Mouse (Mus musculus): ENCODE results near the gene Runx1.

Runx1 gene

GRCm38 (mm10) chr16:92697737-92698611 lies 128.0 kb downstream of the Runx1 start:
- no peak for DNase-seq

- DNase-seq, result peak; percentile 6
These were observed 128.7 kb downstream of the Runx1 start for GRCm38 (mm10) chr16:92697227-92697736.

- DNase-seq, result no peak
These were observed 129.4 kb downstream of the Runx1 start for GRCm38 (mm10) chr16:92696411-92697015.

- DNase-seq, result no peak
These were observed 130.0 kb downstream of the Runx1 start for GRCm38 (mm10) chr16:92695981-92696380.

GRCm38 (mm10) chr16:92695200-92695921 lies 130.6 kb downstream of the Runx1 start:
- DNase-seq, result peak; percentile 2

- no peak for DNase-seq
These were observed 131.3 kb downstream of the Runx1 start for GRCm38 (mm10) chr16:92694496-92695106.

- DNase-seq, result no peak
These were observed 135.2 kb downstream of the Runx1 start for GRCm38 (mm10) chr16:92690759-92691158.

GRCm38 (mm10) chr16:92688941-92689340 lies 137.0 kb downstream of the Runx1 start:
- no peak for DNase-seq

- DNase-seq, result no peak
These were observed 139.0 kb downstream of the Runx1 start for GRCm38 (mm10) chr16:92686978-92687377.

GRCm38 (mm10) chr16:92685766-92686315 lies 140.1 kb downstream of the Runx1 start:
- no peak for DNase-seq

- no peak for DNase-seq
These were observed 141.3 kb downstream of the Runx1 start for GRCm38 (mm10) chr16:92684423-92685211.

GRCm38 (mm10) chr16:92676630-92677029 lies 149.3 kb downstream of the Runx1 start:
- DNase-seq, result no peak

- no peak for DNase-seq
These were observed 150.3 kb downstream of the Runx1 start for GRCm38 (mm10) chr16:92675677-92676076.

GRCm38 (mm10) chr16:92674916-92675450 lies 151.0 kb downstream of the Runx1 start:
- no peak for DNase-seq

GRCm38 (mm10) chr16:92674121-92674816 lies 151.7 kb downstream of the Runx1 start:
- DNase-seq, result no peak

- DNase-seq, result no peak
These were observed 157.1 kb downstream of the Runx1 start for GRCm38 (mm10) chr16:92668807-92669206.

- no peak for DNase-seq
These were observed 164.2 kb downstream of the Runx1 start for GRCm38 (mm10) chr16:92661757-92662156.

GRCm38 (mm10) chr16:92656750-92657149 lies 169.2 kb downstream of the Runx1 start:
- no peak for DNase-seq

GRCm38 (mm10) chr16:92654294-92654950 lies 171.5 kb downstream of the Runx1 start:
- no peak for DNase-seq

GRCm38 (mm10) chr16:92653816-92654215 lies 172.1 kb downstream of the Runx1 start:
- DNase-seq, result no peak
